Mouse (Mus musculus) lung, postnatal 36 days (tissue): ENCODE measurements around the gene Cask.

Experiments
- DNase-seq: peaks from one replicate; pipeline ENCODE4 v3.0.0; 2022; ENCODE audit warnings: mixed read lengths

Cask gene

DNA sequence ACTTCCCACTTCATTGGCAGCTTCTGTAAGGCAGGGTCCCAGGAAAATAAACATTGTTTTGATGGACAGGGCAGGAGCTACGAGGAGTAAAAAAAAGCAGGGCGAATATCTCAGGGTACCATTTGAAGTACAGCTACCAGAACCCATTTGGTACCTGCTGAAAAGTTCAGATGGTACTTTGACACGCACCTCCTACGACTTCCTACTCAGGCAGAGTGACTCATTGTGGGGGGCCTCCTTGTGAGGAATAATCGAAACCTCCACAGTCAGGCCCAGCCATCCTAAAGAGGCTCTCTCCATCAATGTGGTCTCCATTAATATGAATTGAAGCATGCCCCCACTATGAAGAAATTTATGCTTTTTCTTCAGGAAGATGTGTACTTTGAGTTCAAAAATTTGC is 228.5 kb downstream of the Cask start:
- no peak for DNase-seq

DNA sequence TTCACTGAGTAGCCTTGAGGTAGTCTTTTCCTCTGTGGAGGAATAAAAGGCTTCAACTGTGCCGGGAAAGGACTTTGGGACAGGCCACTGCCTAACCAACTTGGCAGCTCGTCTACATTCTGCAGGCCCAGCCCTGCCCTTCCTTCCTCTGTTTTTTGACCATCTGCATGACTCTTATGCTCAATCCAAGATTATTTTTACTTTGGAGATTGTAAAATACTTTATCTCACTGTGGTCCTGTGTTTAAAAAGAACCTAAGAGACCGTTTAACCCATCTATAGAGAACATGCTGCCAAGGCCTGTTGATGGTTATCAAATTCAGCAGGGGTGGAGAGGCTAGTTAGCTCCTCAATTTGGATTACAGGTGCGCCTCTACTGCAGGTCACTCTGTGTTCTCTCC is 229.7 kb downstream of the Cask start:
- DNase-seq: peak; percentile 37

DNA sequence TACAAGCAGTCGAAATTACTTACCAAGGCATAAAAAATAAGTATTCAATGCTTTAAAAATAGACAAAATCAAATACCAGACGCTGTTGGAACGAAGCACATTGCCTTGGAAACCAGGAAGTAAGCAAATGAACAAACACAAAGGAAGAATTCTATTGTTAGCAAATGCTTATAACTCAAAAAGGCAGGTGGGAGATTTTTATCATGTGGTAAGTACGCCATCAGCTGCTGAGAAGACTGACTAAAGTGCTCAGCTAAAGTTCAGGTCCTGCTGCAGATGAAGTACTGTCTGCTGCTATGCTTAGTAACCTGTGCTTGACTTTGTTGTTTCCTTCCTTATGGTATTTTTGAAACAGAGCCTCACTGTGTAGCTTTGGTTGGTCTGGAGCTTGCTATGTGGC is 232.7 kb downstream of the Cask start:
- DNase-seq: peak; percentile 28

DNA sequence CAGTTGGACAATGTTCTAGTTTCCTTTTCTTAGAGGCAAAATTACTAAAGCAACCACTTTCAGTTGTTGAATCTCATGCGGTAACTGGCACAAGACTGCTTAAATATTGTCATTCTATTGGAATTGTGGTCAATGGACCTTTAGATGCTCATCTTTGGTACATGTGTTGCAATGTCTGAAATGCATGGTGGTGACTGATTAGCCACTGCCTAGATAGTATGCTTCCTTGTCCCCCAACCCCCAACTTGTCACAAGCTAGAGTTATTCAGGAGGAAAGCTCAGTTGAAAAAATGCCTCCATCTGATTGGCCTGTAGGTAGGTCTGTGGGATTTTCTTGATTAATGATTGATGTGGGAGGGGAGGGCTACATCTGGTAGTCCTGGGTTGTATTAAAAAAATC is 233.9 kb downstream of the Cask start:
- DNase-seq: no peak

DNA sequence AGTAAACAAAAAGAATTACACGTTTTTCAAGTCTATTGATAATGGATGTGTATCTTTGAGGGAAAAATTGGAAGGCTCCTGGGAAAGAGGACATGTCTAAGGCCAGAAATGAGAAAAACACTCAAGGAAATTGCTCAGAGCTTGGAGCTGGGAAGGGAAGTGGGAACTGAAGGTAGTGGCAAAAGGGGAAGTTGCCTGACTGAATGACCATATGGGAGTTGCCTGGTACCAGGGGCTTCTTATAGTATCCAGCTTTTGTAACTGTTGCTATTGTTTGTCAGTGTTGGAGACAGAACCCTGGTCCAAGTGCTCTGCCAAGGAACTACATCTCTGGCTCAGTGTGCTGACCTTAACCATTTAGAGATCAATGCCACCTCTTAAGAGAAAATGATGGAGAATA is 234.4 kb downstream of the Cask start:
- DNase-seq: no peak

DNA sequence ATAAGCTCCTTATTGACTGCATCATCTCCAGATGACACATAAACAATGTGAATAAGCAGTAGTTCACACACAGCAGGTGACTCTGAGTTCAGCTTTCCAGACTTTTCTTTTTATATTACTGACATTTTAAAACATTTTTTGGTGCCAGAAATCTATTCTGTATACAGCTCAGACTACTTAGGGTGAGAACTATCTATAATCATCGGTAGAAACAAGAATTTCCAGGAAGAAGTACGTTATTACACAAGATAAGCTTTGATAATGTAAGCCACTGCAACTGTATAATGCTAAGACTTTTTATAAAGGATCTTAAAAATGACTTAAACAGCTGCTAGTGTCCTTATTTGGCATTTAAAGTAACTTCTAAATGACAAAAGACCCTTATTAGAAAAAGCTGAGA is 239.1 kb downstream of the Cask start:
- no peak for DNase-seq

DNA sequence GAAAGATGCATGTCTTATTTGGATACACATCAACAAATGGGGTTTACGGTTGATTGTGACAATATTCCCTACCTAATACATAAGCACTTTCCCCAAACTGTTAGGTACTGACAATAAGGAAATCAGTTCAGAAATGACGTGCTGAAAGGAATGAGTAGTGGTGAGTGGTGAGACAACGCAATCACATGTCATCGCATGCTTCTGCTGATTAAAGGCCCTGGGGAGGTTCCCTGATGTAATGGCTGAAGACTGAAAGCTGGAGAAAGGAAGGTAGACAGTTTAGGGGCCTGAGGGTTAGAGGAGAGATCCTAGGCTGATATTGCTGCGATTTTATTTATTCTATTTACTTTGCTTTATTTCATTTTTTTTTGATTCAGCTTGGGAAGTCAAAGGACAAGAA is 240.1 kb downstream of the Cask start:
- no peak for DNase-seq

DNA sequence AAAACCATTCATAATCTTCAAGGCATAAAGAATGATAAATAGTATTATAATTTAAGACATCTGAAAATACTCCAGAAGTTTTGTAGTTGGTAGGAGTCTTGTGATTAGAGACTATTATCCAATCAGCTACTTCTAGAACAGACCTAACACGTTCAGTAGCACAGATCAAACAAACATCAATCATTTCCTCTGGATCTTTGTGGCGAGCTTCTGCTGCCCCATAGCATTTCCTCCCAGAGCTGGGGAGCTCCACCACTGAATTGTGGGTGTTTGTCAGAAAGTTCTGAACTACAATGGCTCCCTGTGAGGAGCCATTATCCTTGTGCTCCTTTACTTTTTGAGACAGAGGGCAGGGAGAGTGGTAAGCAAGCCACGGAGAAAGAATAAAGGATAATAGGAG is 243.4 kb downstream of the Cask start:
- no peak for DNase-seq

DNA sequence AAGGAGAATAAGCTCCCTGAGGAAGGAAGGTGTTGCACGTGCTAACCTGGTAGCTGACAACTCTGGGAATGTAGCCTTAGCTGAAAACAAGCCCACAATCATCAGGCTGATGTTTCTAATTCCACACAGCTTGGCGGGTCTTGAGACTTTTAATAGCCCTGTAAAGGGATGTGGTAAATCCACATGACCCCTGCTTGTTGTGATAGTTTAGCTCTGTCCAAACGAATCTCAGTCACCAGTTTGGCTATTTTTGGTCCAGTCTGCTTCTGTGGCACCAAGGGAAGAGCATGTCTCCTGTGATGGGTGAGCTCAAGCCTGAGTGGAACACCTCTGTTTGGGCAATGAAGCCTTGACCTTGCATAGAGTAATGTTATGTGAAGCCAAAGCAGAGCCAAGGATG is 244.4 kb downstream of the Cask start:
- DNase-seq: no peak

DNA sequence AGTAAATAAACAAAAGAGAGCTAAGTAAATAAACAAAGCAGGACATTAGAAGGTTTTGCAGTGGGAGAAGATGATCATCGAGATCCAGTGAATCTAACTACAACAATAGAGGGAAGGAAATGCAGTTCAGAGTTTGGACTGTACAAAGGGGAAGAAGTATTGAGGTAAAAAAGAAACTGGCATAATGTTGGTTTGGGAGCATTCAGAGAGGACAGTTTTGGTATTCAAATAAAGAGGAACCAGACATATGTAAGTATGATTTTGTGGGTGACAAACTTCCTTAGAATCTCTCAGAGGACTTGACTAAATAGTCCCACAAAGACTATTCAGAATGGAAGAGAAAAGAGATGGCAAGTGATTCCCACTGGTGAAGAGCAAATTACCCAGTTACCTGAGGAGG is 251.2 kb downstream of the Cask start:
- DNase-seq: no peak

DNA sequence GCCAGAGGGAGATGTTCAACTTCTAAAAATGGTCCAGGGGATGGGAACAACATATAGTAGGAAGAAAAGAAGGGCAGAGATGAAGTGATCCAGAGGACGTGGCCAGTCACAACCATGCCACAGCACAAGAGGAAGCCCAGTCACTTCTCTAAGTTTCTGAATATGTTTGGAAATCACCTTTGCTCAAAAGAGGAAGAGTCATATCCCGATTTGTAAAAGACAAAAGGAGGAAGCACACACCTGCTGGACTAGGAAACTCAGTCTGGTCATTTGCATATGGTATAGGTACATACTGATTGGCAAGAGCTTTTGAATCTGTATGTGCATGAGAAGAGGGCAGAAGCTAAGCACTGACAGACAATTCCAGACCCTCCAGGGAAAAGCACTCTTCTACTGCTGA is 251.8 kb downstream of the Cask start:
- no peak for DNase-seq

DNA sequence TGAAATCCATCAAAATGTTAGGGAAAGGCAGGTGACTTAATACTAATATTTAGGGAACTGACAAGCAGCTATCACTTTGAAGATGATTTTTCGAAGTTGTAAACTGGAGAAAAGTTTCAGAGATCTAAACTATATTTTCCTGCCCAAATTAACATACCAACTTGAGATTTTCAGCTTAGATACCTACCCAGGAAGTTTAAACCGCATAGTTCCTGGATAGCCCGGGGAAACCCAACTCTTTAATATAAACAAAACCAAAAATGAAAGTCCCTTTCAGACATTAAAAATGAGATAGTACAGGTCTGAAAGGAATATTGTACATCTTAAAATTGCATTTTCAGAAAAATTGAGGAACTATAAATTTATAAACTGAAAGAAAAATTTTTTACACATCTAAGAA is 273.5 kb downstream of the Cask start:
- DNase-seq: no peak

DNA sequence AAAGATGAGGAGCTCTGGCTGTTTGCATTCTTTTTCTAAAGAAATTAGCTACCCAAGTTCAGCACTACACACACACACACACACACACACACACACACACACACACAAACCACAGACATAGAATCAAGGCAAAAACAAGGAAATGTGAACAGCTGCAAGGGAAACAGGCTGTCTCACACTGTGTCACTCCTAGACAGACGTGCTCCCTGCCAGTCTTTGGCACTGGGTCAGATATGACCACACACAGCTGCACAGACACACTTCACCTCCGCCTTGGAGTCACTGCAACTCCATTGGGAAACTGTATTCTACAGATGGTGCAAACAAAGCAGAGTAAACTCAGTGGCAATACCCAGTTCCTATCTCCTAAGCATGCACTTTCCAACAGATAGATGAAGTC is 274.6 kb downstream of the Cask start:
- DNase-seq: peak; percentile 58

DNA sequence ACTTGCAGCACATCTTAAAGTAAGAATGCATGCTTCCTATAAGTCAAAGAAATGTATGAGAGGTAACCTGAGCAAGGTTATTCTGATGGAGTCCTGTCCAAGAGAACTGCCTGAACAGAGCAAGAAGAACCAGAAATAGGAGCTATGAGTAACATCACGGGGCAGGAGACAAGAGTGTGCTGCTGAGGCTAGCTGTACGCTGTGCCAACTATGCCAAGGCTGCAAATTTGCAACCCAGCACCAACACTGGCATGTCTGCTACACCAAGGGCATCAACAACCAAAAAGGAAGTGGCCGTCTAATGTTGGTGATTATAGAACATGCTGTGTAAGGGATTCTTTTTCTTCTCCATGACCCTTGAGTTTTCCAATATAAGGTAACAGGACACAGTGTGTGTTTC is 276.3 kb downstream of the Cask start:
- DNase-seq: no peak

DNA sequence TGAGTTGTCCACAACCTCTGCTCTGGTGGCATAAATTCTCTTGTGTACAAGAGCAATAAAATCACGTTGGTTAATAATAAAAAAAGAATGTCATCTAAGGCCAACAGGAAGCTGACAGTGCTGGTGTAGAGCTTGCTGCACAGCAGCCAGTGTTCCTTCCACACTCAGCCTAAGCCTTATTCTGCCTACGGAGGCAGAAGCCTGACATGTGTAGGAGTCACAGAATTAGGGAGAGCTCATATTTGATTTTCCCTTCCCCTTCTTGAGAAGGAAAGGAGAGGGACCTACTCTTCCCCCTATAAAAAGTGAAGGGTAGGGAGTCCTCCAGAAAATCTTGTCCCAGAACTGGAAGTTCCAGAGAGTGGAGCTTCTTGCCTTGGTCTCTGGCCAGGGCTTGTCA is 276.9 kb downstream of the Cask start:
- no peak for DNase-seq

DNA sequence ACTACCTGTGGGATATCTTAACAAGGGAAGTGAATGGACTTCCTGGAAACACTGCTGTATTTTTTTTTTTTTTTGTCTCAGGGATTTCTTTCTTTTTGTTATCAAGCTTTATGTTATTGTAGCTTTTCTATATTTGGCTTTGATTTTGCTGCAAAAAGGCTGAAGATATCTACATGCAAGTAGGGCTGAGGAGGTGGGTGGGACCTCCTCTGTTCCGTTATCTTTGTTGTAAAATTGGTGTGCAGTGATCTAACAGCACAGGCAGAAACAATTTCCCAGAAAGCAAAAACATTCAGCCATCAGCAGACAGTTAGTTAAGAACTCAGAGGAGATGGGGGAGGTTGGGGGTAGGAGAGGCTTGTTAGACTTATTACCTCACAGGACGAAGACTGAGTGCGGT is 296.7 kb downstream of the Cask start:
- no peak for DNase-seq

DNA sequence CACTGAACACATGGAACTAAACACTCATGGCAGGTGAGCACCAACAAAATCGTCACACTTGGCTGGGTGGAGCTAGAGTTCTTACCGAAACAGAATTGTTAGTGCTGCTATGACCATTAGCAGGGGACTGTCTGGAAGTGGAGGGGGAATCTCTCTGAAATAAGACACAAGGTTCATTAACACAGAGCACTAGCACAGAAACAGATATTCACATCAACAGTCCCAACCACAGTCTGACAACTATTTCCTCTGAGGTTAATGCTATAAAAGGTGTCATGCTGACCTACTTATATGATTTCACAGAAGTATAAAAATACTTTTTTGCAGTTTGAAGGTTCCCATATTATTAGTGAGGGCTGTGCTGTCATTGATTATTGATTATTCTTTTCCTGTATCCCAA is 298.9 kb downstream of the Cask start:
- no peak for DNase-seq

DNA sequence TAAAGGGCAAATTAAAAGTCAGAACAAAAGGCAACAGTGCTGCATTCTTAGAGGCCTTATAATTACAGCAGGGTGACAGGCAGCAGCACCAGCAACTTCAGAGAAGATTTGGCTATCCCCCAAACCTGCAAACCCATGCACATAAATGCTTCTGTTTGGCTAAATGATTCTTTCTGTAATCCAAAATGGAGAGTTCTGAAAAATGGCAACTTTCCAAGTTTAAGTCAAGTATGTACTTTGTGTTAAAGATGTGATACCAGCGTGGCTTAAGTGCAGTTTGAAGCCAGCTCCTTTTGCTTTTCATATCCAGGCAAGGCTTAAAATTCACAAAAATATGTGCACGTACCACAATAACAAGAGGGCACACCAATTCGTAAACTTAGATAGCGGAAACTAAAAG is 299.6 kb downstream of the Cask start:
- no peak for DNase-seq

DNA sequence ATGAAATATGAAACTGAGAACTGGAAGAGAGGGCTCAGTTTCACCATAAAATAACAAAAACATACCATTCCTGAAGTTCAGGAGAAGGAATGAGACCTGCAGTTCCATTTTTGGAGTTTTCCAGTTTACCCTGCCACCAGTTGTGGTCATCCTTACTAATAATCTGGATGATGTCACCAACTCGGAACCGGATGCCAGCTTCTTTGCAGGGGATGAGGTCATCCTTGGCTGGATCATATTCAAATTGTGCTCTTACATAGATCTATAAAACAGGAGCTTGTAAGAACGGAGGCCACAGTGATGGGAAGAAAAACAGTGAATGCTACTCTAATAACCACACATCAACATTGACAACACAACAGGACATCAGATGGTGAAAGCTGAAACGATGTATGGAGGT is 302.1 kb downstream of the Cask start:
- DNase-seq: no peak

DNA sequence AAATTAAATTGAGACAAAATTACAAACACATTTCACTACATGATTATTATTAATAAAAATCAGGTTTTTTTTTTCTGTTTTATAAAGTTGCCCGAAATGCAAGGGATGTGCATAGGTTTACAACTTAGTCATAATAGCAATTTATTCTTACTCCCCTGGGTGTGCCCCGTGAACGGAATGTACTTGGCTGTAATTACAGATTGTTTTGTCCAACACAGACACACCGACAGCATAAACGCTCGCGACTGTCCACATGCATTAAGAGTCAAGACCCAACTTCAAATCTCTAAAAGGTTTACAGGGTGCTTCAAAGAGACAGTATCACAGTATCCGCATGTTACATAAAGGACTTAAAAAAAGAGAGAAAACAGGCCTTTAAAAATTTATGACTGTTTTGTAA is 329.9 kb downstream of the Cask start:
- no peak for DNase-seq

DNA sequence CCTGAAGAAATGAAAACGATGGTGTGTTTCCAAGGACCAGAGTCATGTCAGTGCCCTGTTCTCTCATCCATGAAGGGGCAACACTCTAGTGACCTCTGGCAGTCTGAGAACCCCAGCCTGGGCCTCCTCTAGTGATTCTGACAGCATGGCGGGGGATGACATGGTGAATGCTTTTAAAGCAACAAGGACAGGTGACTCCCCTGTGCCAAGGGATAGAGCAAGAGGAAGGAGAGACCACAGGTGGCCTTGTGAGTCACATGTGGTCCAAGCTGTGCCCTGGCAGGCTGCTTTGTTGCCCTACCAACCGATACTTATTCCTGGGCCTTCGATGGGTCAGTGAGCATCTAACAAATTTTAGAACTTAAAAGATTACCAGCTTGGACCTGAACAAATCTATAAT is 330.6 kb downstream of the Cask start:
- DNase-seq: no peak

DNA sequence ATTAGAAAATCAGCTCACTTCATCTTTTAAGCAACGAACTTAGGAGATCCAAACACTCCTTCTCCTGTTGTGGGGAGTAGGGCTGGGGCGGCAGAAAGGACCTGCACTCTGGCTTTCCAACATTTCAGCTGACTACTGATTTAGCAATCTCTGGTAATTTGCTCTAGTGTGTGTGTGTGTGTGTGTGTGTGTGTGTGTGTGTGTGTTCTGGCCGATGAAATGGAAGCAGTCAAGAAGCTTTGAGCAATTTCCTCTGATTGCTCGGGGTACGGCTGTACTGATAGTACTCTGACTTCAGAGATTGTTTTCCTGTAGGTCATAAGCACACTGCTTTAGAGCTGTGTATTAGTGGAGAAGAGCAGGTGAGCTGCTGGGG is 331.8 kb downstream of the Cask start:
- peak; percentile 44 for DNase-seq

DNA sequence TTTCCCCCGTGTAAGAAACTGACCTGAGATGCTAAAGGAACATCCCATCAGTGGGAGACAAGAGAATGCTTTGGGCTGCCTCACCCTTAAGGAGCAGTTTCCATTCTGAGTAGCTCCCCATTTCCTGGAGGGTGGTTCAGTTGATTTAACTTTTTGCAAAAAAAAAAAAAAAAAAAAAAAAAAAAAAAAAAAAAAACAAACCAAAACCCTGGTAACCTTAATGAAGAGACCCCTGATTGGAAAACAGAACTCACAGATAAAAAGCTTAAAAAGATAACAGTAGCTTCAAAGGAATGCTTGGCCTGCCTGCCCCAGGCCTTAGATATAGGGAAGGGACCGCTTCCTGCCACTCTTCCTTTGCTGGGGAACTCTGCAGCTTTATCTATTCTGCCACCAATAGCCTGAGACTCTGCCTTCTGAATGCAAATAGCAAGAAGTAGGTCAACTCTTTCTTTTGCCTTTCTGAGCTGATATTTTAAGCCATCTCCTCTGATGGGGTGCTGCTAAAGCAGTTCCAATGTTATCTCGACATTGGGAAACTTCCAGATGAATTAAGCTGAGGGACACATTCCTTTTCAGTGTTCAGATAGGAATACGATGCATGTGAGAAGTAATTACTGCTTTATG is 332.3 kb downstream of the Cask start:
- no peak for DNase-seq

DNA sequence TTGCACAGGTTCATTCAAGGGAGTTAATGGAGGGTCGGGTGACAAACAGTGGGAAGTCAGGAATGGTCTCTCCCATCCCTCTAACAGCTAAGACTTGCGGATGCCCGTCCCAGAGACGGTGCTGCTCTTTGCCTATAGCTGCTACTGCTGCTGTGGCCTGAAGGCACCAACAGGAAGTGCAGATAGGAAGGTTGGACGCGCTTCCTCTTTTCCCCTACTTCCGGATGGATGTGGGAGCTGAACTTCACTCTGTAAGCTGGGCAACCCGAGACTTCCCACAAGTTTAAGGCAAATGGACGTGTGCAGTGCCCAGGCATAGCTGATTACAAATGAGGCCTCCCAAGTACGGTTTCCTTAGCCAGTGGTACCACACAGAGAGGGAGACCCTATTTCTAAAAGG is 333.1 kb downstream of the Cask start:
- DNase-seq: peak; percentile 23

DNA sequence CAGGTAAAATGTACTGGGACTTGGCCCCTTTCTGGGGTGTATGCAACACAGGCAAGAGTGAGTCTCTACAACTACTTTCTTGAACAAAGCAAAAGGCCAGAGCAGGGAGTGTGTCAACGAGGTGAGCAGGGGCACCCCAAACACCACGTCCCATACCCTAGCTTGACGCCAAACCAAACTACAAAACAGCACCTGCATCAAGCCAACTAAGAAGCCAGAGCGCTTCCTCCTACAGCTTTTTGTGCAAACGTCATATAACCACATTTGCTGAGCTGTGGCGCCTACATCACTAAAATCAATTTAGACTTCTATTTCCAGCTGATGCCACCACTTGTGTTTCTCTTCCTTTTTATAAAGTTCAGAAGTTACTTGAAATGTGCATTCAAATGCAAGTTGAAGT is 334.7 kb downstream of the Cask start:
- DNase-seq: no peak

DNA sequence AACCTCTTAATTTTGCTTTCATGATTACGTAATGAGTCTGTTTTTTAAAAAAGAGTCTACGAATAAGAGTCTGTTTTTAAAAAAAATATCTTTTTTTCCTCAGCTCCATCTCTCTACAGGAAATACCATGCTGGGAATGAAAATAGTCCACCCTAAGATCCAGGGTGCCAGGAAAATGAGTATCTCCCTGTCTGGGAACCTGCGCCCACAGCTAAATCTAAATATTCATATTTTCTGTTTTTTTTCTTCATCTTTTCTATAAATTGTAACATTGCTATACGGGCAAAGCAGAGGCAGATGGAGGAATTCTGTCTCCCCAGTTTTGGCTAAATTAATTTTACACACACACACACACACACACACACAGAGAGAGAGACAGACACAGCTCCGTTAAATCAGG is 337.3 kb downstream of the Cask start:
- no peak for DNase-seq
